Mouse (Mus musculus): Measurements from ENCODE around the gene Loxl1.

DNA sequence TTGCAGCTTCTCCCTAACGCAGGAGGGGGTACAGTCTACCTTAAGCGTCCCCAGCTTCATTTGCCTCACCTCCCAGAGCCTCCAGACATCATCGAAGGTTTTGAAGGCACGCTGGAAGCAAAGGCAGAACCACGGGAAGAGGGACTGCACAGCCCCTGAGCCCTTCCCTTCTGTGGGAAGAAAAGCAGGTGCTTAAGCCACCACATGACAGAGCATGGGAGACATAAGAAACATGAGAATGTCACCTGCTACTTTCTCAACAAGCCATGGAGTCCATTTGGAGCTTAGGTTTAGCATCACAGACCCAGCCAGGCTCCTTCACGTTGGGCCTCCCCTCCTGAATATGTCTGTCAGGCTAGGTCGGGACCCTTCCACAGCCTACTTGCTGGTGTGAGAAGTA is 49.0 kb upstream of the Loxl1 start:
- no peak for TF ChIP-seq CTCF (IDR thresholded peaks at IDR 0.05; ENCODE audit: insufficient read depth, low read depth, low read length)
- TF ChIP-seq POLR2A (IDR thresholded peaks at IDR 0.05; ENCODE audit: insufficient read depth, low read depth, low read length): no peak
